Mouse (Mus musculus) induced T-regulatory cell, adult 2 months (primary cell): ENCODE data around the gene Mrpl46.
A peak's percentile ranks its signal among the peaks of the same experiment; 100 is the strongest.

Experiments
- DNase-seq: peaks from one replicate; pipeline ENCODE4 v3.0.0-alpha.2; 2012; ENCODE audit warnings: low read depth

The Mrpl46 gene

GRCm38 (mm10) chr7:78767929-78768531 is 15.3 kb downstream of the Mrpl46 start:
- DNase-seq = no peak

- DNase-seq = peak; percentile 83
Measured at GRCm38 (mm10) chr7:78766019-78766683, 17.2 kb downstream of the Mrpl46 start.

GRCm38 (mm10) chr7:78765215-78765631 is 18.1 kb downstream of the Mrpl46 start:
- DNase-seq = no peak

- DNase-seq = no peak
Measured at GRCm38 (mm10) chr7:78763801-78764200, 19.5 kb downstream of the Mrpl46 start.

- no peak for DNase-seq
Measured at GRCm38 (mm10) chr7:78754458-78755000, 28.8 kb downstream of the Mrpl46 start.

- no peak for DNase-seq
Measured at GRCm38 (mm10) chr7:78753752-78754457, 29.4 kb downstream of the Mrpl46 start.

GRCm38 (mm10) chr7:78752961-78753360 is 30.4 kb downstream of the Mrpl46 start:
- no peak for DNase-seq

GRCm38 (mm10) chr7:78743731-78744385 is 39.5 kb downstream of the Mrpl46 start:
- DNase-seq = no peak

GRCm38 (mm10) chr7:78739351-78740000 is 43.9 kb downstream of the Mrpl46 start:
- DNase-seq = no peak

GRCm38 (mm10) chr7:78737614-78738210 is 45.6 kb downstream of the Mrpl46 start, which contains the start of gene Ntrk3:
Gene Ntrk3 (minus strand): TSS chr7:78738012.
- peak; percentile 68 for DNase-seq

GRCm38 (mm10) chr7:78737196-78737595 is 46.1 kb downstream of the Mrpl46 start:
- peak; percentile 20 for DNase-seq

- DNase-seq = no peak
Measured at GRCm38 (mm10) chr7:78731391-78731790, 51.9 kb downstream of the Mrpl46 start.
